Mouse (Mus musculus): ENCODE data around the gene Col4a4. TPM values are rescaled to one million over a fixed set of nuclear protein-coding genes. Genes with fewer than 3 reads are reported as not detected.

The Col4a4 gene
- 0.08 and 0.10 TPM in 2 replicates for polyA plus RNA-seq (2015; fragmentation: Nextera tagmentation; extraction: Ambion mirVana)

DNA sequence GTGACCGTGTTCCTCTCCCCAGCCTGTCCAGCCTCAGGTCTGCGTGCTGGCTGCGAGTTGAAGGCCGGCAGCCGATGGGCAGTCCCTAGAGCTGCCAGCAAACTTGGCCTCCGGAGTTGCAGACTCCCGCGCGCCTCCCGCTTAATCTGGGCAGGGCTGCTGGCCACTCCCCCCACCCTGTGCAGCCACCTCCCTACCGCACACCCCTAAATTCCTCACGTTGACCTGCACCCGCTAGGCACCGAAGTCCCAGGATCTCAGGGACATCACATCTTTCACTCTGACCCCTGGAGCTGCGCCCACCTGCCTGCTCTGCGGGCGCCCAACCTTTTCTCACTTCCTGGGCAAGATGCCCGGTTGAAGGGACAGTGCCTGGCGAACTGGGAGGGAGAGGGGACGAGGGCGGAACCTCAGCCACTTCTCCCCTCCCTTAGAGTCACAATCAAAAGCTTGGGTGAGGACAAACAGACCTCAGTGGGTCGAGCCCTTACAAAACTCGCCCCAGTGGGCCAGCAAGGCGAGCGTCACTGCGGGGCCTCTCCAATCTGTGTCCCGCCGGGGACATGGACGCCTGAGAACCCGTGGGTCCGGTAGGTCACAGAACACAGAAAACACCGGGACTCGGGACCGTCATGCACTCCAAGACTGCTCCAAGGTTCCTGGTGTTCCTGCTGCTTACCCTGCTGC, at the start of gene Col4a4, which contains the start of gene Col4a3:
Gene Col4a4 (minus strand): TSS at position 137 of the 687 bp plus-strand sequence.
Gene Col4a3 (plus strand): TSS at position 209 of the 687 bp plus-strand sequence.
- Histone ChIP-seq H3K36me3 (no peaks in the 10 kb centered on the region), H3K27ac (no peak within 1 kb of the TSS), H3K9me3 (no peaks in the 10 kb centered on the region), H3K9ac (peak within 1 kb of the TSS; percentile 64), H3K4me3 (peak within 1 kb of the TSS; percentile 35), H3K4me2 (peak within 1 kb of the TSS; percentile 65), H3K27me3 (peaks cover 28% of the 10 kb centered on the region), H3K4me1 (peaks cover 10% of the 10 kb centered on the region)
- 0 out of 2 replicates have a peak, but pooled peaks have one; percentile 37 for ATAC-seq (ENCODE audit: insufficient number of reproducible peaks, insufficient read depth, low FRiP score, low TSS enrichment, low read depth)
- 5% methylated on average over 34 of the region's 34 CpGs for WGBS

- ATAC-seq (ENCODE audit: insufficient number of reproducible peaks, insufficient read depth, low FRiP score, low TSS enrichment, low read depth): no peak
- Histone ChIP-seq H3K27ac (no peak overlapping the region), H3K4me2 (no peak overlapping the region), H3K27me3 (no peaks in the 10 kb centered on the region), H3K9me3 (no peaks in the 10 kb centered on the region), H3K4me3 (no peak overlapping the region), H3K4me1 (0 out of 2 replicates have a peak, but pooled peaks cover 2% of the 10 kb centered on the region), H3K36me3 (no peaks in the 10 kb centered on the region), H3K9ac (no peak overlapping the region)
- 76% methylated on average over 4 of the region's 4 CpGs for WGBS
Observed at GRCm38 (mm10) chr1:82636321-82636720, 49.7 kb upstream of the Col4a4 start.

DNA sequence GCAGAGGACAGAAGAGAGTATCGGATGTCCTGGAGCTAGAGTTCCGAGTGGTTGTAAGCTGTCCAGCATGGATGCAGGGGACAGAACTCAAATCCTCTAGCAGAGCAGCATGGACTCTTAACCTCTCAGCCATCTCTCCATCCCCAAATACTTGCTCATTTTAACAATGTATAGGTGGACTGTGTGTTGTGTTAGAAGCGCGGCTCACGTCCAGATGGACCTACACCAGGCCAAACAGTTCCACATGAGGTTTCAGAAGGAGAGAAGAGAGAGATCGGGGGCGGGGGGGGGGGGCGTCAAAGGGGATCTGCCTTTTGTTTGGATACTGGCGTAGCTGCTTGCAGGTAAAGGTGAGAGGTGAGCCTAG, 48.6 kb upstream of the Col4a4 start:
- Histone ChIP-seq H3K9ac (no peak overlapping the region), H3K4me2 (no peak overlapping the region), H3K9me3 (no peaks in the 10 kb centered on the region), H3K27me3 (no peaks in the 10 kb centered on the region), H3K4me1 (0 out of 2 replicates have a peak, but pooled peaks cover 2% of the 10 kb centered on the region), H3K4me3 (no peak overlapping the region), H3K27ac (no peak overlapping the region), H3K36me3 (no peaks in the 10 kb centered on the region)
- WGBS: 81% methylated on average over 9 of the region's 9 CpGs
- no peak for ATAC-seq (ENCODE audit: insufficient number of reproducible peaks, insufficient read depth, low FRiP score, low TSS enrichment, low read depth)

- ATAC-seq (ENCODE audit: insufficient number of reproducible peaks, insufficient read depth, low FRiP score, low TSS enrichment, low read depth): no peak
- WGBS: 79% methylated on average over 19 of the region's 19 CpGs
- Histone ChIP-seq H3K27me3 (no peaks in the 10 kb centered on the region), H3K4me3 (no peak overlapping the region), H3K4me2 (no peak overlapping the region), H3K36me3 (no peaks in the 10 kb centered on the region), H3K9me3 (no peaks in the 10 kb centered on the region), H3K27ac (no peak overlapping the region), H3K4me1 (0 out of 2 replicates have a peak, but pooled peaks cover 2% of the 10 kb centered on the region), H3K9ac (no peak overlapping the region)
Observed at GRCm38 (mm10) chr1:82634545-82635253, 48.0 kb upstream of the Col4a4 start.

DNA sequence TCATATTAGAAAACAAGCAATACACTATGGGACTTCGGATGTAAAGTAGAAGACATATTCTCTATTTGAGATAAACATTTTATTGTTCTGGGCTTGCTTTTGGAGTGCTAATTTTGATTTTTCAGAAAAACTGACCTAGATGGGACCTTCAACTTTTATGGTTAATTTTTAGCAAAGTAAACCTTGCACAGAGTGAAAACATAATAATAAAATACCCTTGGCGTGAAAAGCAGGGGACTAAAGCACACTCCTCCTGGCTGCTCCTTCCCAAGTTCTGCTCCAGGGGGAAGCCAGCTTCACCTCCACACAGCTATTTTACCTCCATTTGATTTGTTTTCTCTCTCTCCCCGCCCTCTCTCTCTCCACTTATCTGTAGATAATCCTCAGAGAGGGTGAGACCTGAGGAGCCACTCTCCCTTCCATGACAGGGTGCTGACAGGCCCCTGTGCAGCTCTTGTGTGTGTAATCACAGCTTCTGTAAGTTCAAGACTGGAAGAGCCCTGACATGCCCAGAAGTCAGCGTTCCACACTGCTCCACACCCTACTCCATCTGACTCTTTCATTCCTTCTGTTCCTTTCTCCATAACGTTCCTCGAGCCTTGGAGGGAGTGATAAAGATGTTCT, 44.6 kb upstream of the Col4a4 start:
- Histone ChIP-seq H3K4me1 (0 out of 2 replicates have a peak, but pooled peaks cover 2% of the 10 kb centered on the region), H3K4me2 (no peak overlapping the region), H3K27ac (no peak overlapping the region), H3K4me3 (no peak overlapping the region), H3K9ac (no peak overlapping the region), H3K9me3 (no peaks in the 10 kb centered on the region), H3K27me3 (no peaks in the 10 kb centered on the region), H3K36me3 (no peaks in the 10 kb centered on the region)
- WGBS: 65% methylated on average over 6 of the region's 6 CpGs
- no peak for ATAC-seq (ENCODE audit: insufficient number of reproducible peaks, insufficient read depth, low FRiP score, low TSS enrichment, low read depth)

DNA sequence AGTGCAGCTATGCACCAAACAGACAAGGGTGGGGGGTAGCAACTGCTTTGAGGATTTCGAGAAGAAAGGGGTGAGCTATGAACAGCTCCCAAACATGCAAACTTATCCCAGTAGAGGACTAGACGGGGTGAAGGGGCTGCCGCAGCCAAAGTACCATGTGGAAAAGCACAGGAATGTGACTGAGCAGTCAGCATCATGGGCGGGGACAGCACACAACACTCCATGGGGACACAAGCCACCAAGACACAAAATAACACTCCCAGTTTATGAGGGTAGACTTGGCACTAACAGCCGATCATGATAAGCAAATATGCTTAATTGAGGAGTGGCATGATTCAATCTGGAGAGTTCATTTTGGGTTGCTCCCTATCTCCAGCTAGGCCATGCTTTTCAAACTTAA, 42.8 kb upstream of the Col4a4 start:
- Histone ChIP-seq H3K9me3 (no peaks in the 10 kb centered on the region), H3K4me3 (no peak overlapping the region), H3K27ac (no peak overlapping the region), H3K9ac (no peak overlapping the region), H3K4me2 (no peak overlapping the region), H3K4me1 (0 out of 2 replicates have a peak, but pooled peaks cover 2% of the 10 kb centered on the region), H3K36me3 (no peaks in the 10 kb centered on the region), H3K27me3 (no peaks in the 10 kb centered on the region)
- no peak for ATAC-seq (ENCODE audit: insufficient number of reproducible peaks, insufficient read depth, low FRiP score, low TSS enrichment, low read depth)
- WGBS: 78% methylated on average over 5 of the region's 5 CpGs

DNA sequence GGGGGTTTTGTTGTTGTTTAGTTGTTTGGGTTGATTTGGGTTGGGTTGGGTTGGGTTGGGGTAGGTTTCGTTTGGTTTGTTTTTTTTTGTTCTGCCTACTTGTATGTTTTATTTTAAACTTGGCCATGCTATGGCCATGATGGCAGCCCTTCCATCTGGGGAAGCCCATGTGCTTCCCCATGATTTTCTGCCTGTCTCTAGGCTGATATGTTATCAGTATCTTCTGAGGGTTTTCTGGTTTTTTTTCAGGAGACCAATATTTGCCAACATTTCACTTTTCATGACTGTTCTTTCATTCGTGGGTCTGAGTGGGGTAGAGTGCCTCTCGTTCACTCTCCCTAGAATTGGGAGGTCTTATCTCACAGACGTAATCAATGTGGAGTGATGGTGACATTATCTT, 41.0 kb upstream of the Col4a4 start:
- Histone ChIP-seq H3K9ac (no peak overlapping the region), H3K27ac (no peak overlapping the region), H3K4me1 (no peaks in the 10 kb centered on the region), H3K9me3 (no peaks in the 10 kb centered on the region), H3K4me2 (no peak overlapping the region), H3K27me3 (no peaks in the 10 kb centered on the region), H3K36me3 (no peaks in the 10 kb centered on the region), H3K4me3 (no peak overlapping the region)
- no peak for ATAC-seq (ENCODE audit: insufficient number of reproducible peaks, insufficient read depth, low FRiP score, low TSS enrichment, low read depth)
- 80% methylated on average over 4 of the region's 4 CpGs for WGBS

GRCm38 (mm10) chr1:82625474-82625873, 38.8 kb upstream of the Col4a4 start:
- no peak for ATAC-seq (ENCODE audit: insufficient number of reproducible peaks, insufficient read depth, low FRiP score, low TSS enrichment, low read depth)
- Histone ChIP-seq H3K4me1 (no peaks in the 10 kb centered on the region), H3K27me3 (no peaks in the 10 kb centered on the region), H3K9ac (no peak overlapping the region), H3K4me2 (no peak overlapping the region), H3K9me3 (no peaks in the 10 kb centered on the region), H3K4me3 (no peak overlapping the region), H3K36me3 (no peaks in the 10 kb centered on the region), H3K27ac (no peak overlapping the region)
- WGBS: 80% methylated on average over 2 of the region's 2 CpGs

GRCm38 (mm10) chr1:82624934-82625333, 38.3 kb upstream of the Col4a4 start:
- WGBS: 79% methylated on average over 6 of the region's 6 CpGs
- ATAC-seq (ENCODE audit: insufficient number of reproducible peaks, insufficient read depth, low FRiP score, low TSS enrichment, low read depth): no peak
- no peak overlapping the region for H3K4me2 ChIP-seq
- H3K36me3 ChIP-seq: no peaks in the 10 kb centered on the region
- no peak overlapping the region for H3K4me3 ChIP-seq
- H3K4me1 ChIP-seq: no peaks in the 10 kb centered on the region
- H3K27me3 ChIP-seq: no peaks in the 10 kb centered on the region
- no peak overlapping the region for H3K27ac ChIP-seq
- H3K9ac ChIP-seq: no peak overlapping the region
- no peaks in the 10 kb centered on the region for H3K9me3 ChIP-seq

DNA sequence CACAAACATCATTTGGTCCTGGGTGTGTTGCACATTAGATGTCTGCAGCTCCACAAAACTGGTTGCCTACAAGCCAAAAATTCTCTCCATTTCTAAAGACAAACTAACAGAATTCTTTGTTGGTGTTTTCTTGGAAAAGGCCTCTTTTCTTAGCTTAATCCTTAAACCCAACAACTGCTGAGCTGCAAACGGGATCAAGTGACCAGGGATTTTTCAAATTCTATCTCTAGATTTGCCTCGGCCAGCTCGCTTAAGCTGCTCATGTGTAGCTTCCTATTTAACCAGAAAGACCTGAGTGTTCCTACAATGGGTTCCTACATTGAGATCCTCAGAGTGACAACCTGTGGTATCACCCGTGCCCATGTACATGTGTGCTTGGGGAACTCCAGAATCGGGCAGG, 33.3 kb upstream of the Col4a4 start:
- no peaks in the 10 kb centered on the region for H3K36me3 ChIP-seq
- no peaks in the 10 kb centered on the region for H3K4me1 ChIP-seq
- no peaks in the 10 kb centered on the region for H3K9me3 ChIP-seq
- no peak overlapping the region for H3K27ac ChIP-seq
- WGBS: 79% methylated on average over 5 of the region's 5 CpGs
- H3K4me3 ChIP-seq: no peak overlapping the region
- no peak overlapping the region for H3K4me2 ChIP-seq
- no peaks in the 10 kb centered on the region for H3K27me3 ChIP-seq
- H3K9ac ChIP-seq: no peak overlapping the region
- no peak for ATAC-seq (ENCODE audit: insufficient number of reproducible peaks, insufficient read depth, low FRiP score, low TSS enrichment, low read depth)

- ATAC-seq (ENCODE audit: insufficient number of reproducible peaks, insufficient read depth, low FRiP score, low TSS enrichment, low read depth): no peak
- Histone ChIP-seq H3K4me2 (no peak overlapping the region), H3K4me1 (no peaks in the 10 kb centered on the region), H3K27ac (no peak overlapping the region), H3K9ac (no peak overlapping the region), H3K36me3 (no peaks in the 10 kb centered on the region), H3K9me3 (no peaks in the 10 kb centered on the region), H3K27me3 (no peaks in the 10 kb centered on the region), H3K4me3 (no peak overlapping the region)
- 83% methylated on average over 5 of the region's 5 CpGs for WGBS
Observed at GRCm38 (mm10) chr1:82618592-82618991, 31.9 kb upstream of the Col4a4 start.

All from embryonic facial prominence, embryonic 13.5 days (tissue).